Mouse (Mus musculus) sigmoid colon, adult 10 weeks (tissue): ENCODE data around the gene Nomo1. TPM values are rescaled to one million over a fixed set of nuclear protein-coding genes. Genes with fewer than 3 reads are reported as not detected.

Source experiments
- polyA plus RNA-seq: library from polyadenylated mRNA; stranded (reverse); fragments of 350-450 nt; fragmentation: Illumina TruSeq; extraction: RNeasy Lipid Tissue Mini Kit (QIAGEN cat#74804); gene quantifications from one replicate; pipeline ENCODE4 v1.2.3, GENCODE M21; 2014; ENCODE audit warnings: low read depth, low replicate concordance

Nomo1 gene
- 2.8 TPM for polyA plus RNA-seq

DNA sequence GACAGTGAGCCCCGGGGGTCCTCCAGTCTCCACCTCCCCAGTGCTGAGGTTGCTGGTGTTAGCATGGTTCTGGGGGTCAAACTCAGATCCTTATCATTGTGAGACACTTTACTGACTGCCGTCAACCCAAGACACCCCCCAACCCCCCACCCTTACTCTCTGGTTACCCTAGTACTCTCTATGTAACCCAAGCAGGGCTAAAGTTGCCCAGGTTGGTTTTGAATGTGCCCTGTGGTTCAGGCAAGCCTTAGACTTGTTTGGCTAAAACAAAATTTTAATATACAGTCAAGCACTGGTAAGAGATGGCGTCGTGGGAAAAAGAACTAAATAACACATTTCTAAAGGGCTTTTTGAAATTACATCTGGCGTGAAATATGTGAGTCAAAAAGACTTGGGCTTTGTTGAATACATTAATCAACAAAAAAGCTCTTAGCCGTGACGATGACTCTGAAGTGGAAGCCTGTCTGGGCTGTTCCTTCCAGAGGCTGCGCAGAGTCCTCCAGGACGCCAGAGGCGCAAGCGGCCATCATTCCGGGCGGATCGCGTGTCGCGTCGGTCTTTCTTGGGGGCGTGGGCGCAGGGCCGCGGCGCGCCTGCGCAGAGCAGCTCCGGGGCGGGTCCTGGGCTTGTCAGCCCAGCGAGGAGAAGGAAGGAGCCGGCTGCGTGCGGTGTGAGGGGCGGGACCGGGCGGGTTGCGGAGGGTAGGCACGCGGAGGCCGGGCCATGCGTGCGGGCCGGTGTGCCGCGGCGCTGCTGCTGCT, at the start of gene Nomo1:
Nomo1 (plus strand) TSS at position 590 of the 761 bp plus-strand sequence.

DNA sequence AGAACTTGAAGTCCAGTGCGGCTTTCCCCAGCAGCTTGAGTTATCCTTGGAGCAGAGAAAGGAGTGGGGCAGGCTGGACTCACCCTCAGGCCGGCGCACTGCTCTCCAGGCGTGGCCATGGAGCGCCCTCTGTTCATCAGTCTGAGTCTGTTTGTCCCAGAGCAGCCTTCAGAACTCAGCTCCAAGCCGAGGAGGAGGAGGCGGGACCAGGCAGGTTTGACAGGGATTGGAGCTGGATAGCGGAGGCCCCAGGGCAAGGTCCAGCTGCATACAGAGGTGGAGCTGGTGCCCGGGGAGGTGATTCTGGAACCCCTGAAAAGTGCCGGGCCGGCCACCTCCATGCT, 3.4 kb upstream of the Nomo1 start, which contains the start of gene Abcc6:
Abcc6 (minus strand) TSS at position 158 of the 344 bp plus-strand sequence.

DNA sequence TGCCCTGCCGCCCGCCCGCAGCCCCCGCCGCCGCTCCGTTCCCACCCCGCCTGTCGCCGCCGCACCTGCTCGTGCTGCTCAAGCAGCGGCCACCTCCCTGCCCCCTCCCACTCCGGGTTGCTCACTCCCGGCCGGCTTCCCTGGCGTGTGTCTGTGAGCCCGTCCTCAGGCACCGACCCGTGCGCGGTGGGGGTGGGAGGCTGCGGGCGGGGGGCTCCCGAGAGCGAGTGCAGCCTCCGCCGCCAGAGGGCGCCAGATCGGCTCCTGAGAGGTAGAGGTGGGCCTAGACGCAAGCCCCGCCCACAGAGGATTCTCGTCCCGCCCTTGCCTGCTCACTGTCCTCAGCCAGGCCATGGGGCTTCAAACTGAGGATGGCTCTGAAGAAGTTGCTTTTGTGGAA, 67.1 kb downstream of the Nomo1 start, which contains the start of gene Kcnj11:
Kcnj11 (minus strand) TSS at position 202 of the 400 bp plus-strand sequence.

Other genes with a start within 250 kb of the Nomo1 start
- not detected for gene Lmtk3, start 250.0 kb upstream of the Nomo1 start, polyA plus RNA-seq
- 2.6 TPM for gene Sult2b1, start 249.0 kb upstream of the Nomo1 start, polyA plus RNA-seq
- 17.2 TPM for gene Cyth2, start 219.1 kb upstream of the Nomo1 start, polyA plus RNA-seq
- not detected for gene Kcnj14, start 208.9 kb upstream of the Nomo1 start, polyA plus RNA-seq
- gene Grwd1, start 202.8 kb upstream of the Nomo1 start, polyA plus RNA-seq, result not detected
- 98.6 TPM for gene Kdelr1, start 160.9 kb upstream of the Nomo1 start, polyA plus RNA-seq
- gene Grin2d, start 155.3 kb upstream of the Nomo1 start, polyA plus RNA-seq, result not detected
- not detected for gene Syngr4, start 137.0 kb upstream of the Nomo1 start, polyA plus RNA-seq
- 0.63 TPM for gene Tmem143, start 136.8 kb upstream of the Nomo1 start, polyA plus RNA-seq
- not detected for gene Emp3, start 112.3 kb upstream of the Nomo1 start, polyA plus RNA-seq
- gene Ccdc114, start 109.6 kb upstream of the Nomo1 start, polyA plus RNA-seq, result 1.2 TPM
- 0.09 TPM for gene Abcc6, start 3.4 kb upstream of the Nomo1 start, polyA plus RNA-seq
- gene Kcnj11, start 67.1 kb downstream of the Nomo1 start, polyA plus RNA-seq, result not detected
- gene Abcc8, start 146.3 kb downstream of the Nomo1 start, polyA plus RNA-seq, result not detected
- 7.2 TPM for gene Ush1c, start 204.8 kb downstream of the Nomo1 start, polyA plus RNA-seq
- not detected for gene Otog, start 207.3 kb downstream of the Nomo1 start, polyA plus RNA-seq